In the genomic region with DNA sequence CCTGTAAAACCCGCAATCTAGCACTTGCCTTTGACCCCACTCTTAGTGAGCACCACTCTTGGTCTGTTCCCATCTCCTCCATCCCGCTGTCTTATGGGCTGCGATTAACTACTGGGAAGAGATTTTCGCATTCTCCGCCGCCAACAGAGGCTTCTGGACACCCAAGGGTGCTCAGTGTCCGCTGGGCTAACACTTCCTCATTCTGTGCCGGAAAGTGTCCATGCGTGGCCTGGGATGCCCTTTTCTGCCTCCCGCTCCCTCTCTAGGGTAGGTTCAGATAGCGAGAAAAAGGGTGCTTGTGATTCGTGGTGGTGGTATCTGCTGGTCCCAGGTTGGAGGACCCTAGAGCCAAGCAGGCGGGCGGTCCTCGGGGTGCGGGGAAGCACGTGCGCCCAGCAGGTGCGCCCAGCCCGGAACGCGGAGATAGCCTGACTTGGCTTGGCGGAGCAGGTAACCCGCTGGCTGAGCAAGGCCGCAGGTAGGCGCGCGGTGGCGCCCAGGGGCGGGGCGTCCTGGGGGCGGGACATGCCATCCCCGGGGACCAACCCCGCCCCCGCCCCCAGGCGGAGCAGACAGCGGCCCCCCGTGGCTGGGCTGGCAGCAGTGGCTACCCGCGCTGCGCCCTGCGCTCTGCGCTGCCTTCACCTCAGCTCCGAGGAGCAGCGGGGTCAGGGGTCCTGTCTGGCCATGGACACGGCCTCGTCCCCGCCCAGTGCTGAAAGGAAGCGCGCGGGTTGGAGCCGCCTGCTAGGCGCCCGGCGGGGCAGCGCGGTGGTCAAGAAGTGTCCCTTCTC, we compare ENCODE assay signal across 8 mouse cellular contexts. TPM values are rescaled to one million over a fixed set of nuclear protein-coding genes. Genes with fewer than 3 reads are reported as not detected.
DNase-seq lines count a peak whose midpoint lies in the region; ATAC-seq and TF ChIP-seq lines count a peak whose summit lies in the region.

No protein-coding gene starts in this region.

- TF ChIP-seq POLR2A in CH12.LX (IDR thresholded peaks at IDR 0.05; ENCODE audit: low read depth, low read length), result no peak

- peak overlapping the region in 1 of 3 experiments; percentile 7 for H3K4me3 ChIP-seq in CH12.LX (replicated peaks in 1 of 3; ENCODE audit: low read depth in 2 of 3, low read length in 2 of 3, poor library complexity in 1 of 3)
- peak overlapping the region; percentile 55 for H3K4me3 ChIP-seq in brown adipose tissue, adult 24 weeks (ENCODE audit: insufficient read depth, low read depth, low read length)
- H3K4me3 ChIP-seq in heart, postnatal 0 days (ENCODE audit: low read depth, low read length), result peak overlapping the region; percentile 72

- in situ Hi-C loops in CH12.LX (cut with MboI; ENCODE audit: low pct_ligation_motif_present, low pct_unique_long_range_greater_than_20kb, low sequenced_read_pairs), result no loop called here

- TF ChIP-seq CTCF in CH12.LX (conservative IDR thresholded peaks at IDR 0.05 in 1 of 2, IDR thresholded peaks at IDR 0.05 in 1 of 2; ENCODE audit: low read depth in 2 of 2, low read length in 2 of 2), result no peak
- TF ChIP-seq CTCF in heart, postnatal 0 days (IDR thresholded peaks at IDR 0.05; ENCODE audit: low read depth), result peak; percentile 25

- H3K4me2 ChIP-seq in CH12.LX (ENCODE audit: insufficient read depth, low read depth, poor library complexity, severe bottlenecking), result peak overlapping the region; percentile 13
- peak overlapping the region; percentile 96 for H3K4me2 ChIP-seq in heart, postnatal 0 days (ENCODE audit: low read depth, low read length)

- no peak overlapping the region for H3K9ac ChIP-seq in CH12.LX (ENCODE audit: insufficient read depth, low read depth)
- peak overlapping the region; percentile 77 for H3K9ac ChIP-seq in heart, postnatal 0 days (replicated peaks; ENCODE audit: low read depth, low read length)

- TF ChIP-seq EP300 in CH12.LX (IDR thresholded peaks at IDR 0.05; ENCODE audit: low read length), result no peak
- no peak for TF ChIP-seq EP300 in heart, postnatal 0 days (IDR thresholded peaks at IDR 0.05; ENCODE audit: low read depth)

- ATAC-seq in heart, postnatal 0 days (ENCODE audit: insufficient read depth, low read depth), result peak; percentile 54
- ATAC-seq in megakaryocyte, adult 5-6 weeks (ENCODE audit: poor library complexity, severe bottlenecking), result peak; percentile 64
- no peak for ATAC-seq in frontal cortex, adult (ENCODE audit: low TSS enrichment)
- no peak for ATAC-seq in erythroid progenitor cell, adult 5-6 weeks (replicated peaks; ENCODE audit: low FRiP score, poor library complexity, severe bottlenecking)

- H3K9me3 ChIP-seq in CH12.LX (replicated peaks; ENCODE audit: low read length), result peaks cover 5% of the 10 kb centered on the region
- H3K9me3 ChIP-seq in heart, postnatal 0 days (replicated peaks; ENCODE audit: control insufficient read depth, low read length), result no peaks in the 10 kb centered on the region

- H3K79me2 ChIP-seq in CH12.LX (replicated peaks; ENCODE audit: control insufficient read depth, extremely low read depth, insufficient read depth, poor library complexity, severe bottlenecking), result no peaks in the 10 kb centered on the region

- no peaks in the 10 kb centered on the region for H3K4me1 ChIP-seq in CH12.LX (ENCODE audit: control insufficient read depth in 1 of 2, insufficient read depth in 2 of 2)
- H3K4me1 ChIP-seq in brown adipose tissue, adult 24 weeks (ENCODE audit: control insufficient read depth, insufficient read depth, insufficient read length, low read length), result peaks cover 17% of the 10 kb centered on the region
- peaks cover 36% of the 10 kb centered on the region for H3K4me1 ChIP-seq in heart, postnatal 0 days (ENCODE audit: control insufficient read depth, insufficient read depth)

- peaks cover 96% of the 10 kb centered on the region for H3K27me3 ChIP-seq in CH12.LX (replicated peaks)
- H3K27me3 ChIP-seq in heart, postnatal 0 days (ENCODE audit: control insufficient read depth, insufficient read depth, low read length), result 0 out of 2 replicates have a peak, but pooled peaks cover 4% of the 10 kb centered on the region

- no peaks in the 10 kb centered on the region for H3K36me3 ChIP-seq in CH12.LX (replicated peaks in 1 of 2; ENCODE audit: control insufficient read depth in 1 of 2, insufficient read depth in 1 of 2, low read length in 1 of 2)
- H3K36me3 ChIP-seq in heart, postnatal 0 days (replicated peaks; ENCODE audit: control insufficient read depth, insufficient read depth, low read length), result no peaks in the 10 kb centered on the region

- no peak for TF ChIP-seq RAD21 in CH12.LX (IDR thresholded peaks at IDR 0.05; ENCODE audit: low read depth, low read length)

- no peak for DNase-seq in CH12.LX (ENCODE audit: extremely low read depth)
- peak; percentile 53 for DNase-seq in heart, postnatal 0 days (ENCODE audit: low spot score)
- peak; percentile 75 to 91 for DNase-seq in kidney, postnatal 25 days
- peak; percentile 51 for DNase-seq in thymus, postnatal 0 days (ENCODE audit: low spot score)

- dilution Hi-C loops in CH12.LX (cut with MboI; ENCODE audit: extremely low pct_ligation_motif_present, extremely low pct_unique_long_range_greater_than_20kb, low sequenced_read_pairs), result no loop called here

- WGBS in heart, postnatal 0 days, result 9% methylated on average over 50 of the region's 57 CpGs

- H3K27ac ChIP-seq in CH12.LX (ENCODE audit: insufficient read depth, low read depth), result no peak overlapping the region
- no peak overlapping the region for H3K27ac ChIP-seq in brown adipose tissue, adult 24 weeks (replicated peaks; ENCODE audit: low read depth, low read length)
- H3K27ac ChIP-seq in heart, postnatal 0 days (ENCODE audit: low read depth), result peak overlapping the region; percentile 96

TF ChIP-seq in CH12.LX, 34 proteins besides CTCF, POLR2A, EP300 and RAD21 (continues in another document):
- TF ChIP-seq USF2 (conservative IDR thresholded peaks at IDR 0.05; ENCODE audit: low read depth, low read length) (no peak), POLR2AphosphoS2 (IDR thresholded peaks at IDR 0.05; ENCODE audit: low read depth, low read length) (no peak), USF1 (IDR thresholded peaks at IDR 0.05; ENCODE audit: low read depth, low read length) (no peak)

RNA-seq across cellular contexts. Expression of a gene that starts 0.7 kb away (rescaled TPM):
- total RNA-seq in CH12.LX (2012; rRNA removed) (not detected in 2 replicates), CH12.LX (2014; rRNA removed) (not detected in 2 replicates)
- polyA plus RNA-seq in CH12.LX (2012; ENCODE audit: insufficient read length, low read depth), result not detected in 2 replicates
- polyA plus RNA-seq in brown adipose tissue, adult 24 weeks (2012; ENCODE audit: insufficient read depth, insufficient read length, missing spikeins), result 0.36 and 1.0 TPM in 2 replicates
- 73.3 and 75.9 TPM in 2 replicates for total RNA-seq in heart, postnatal 0 days (2014; rRNA removed; ENCODE audit: low replicate concordance)
- polyA plus RNA-seq in heart, postnatal 0 days (2015; fragmentation: Nextera tagmentation; extraction: Ambion mirVana), result 36.4 and 37.2 TPM in 2 replicates
- not detected in 2 replicates for total RNA-seq in megakaryocyte, adult 5-6 weeks (2015)
- total RNA-seq in megakaryocyte, adult 5-6 weeks (2017), result not detected in 2 replicates
- polyA plus RNA-seq in thymus, postnatal 0 days (2015; fragmentation: Nextera tagmentation; extraction: Ambion mirVana), result 0.29 and 1.0 TPM in 2 replicates
- total RNA-seq in erythroid progenitor cell, adult 5-6 weeks (2015; ENCODE audit: low replicate concordance), result not detected in 2 replicates
- total RNA-seq in erythroid progenitor cell, adult 5-6 weeks (2017; ENCODE audit: low replicate concordance), result not detected in 2 replicates

RNA-seq across cellular contexts. Expression of a gene that starts 12.4 kb away (rescaled TPM):
- total RNA-seq in CH12.LX (2012; rRNA removed) (1.3 and 1.5 TPM in 2 replicates), CH12.LX (2014; rRNA removed) (1.1 and 1.4 TPM in 2 replicates)
- 1.7 and 3.0 TPM in 2 replicates for polyA plus RNA-seq in CH12.LX (2012; ENCODE audit: insufficient read length, low read depth)
- polyA plus RNA-seq in brown adipose tissue, adult 24 weeks (2012; ENCODE audit: insufficient read depth, insufficient read length, missing spikeins), result not detected in 2 replicates
- 0.61 and 2.1 TPM in 2 replicates for total RNA-seq in heart, postnatal 0 days (2014; rRNA removed; ENCODE audit: low replicate concordance)
- polyA plus RNA-seq in heart, postnatal 0 days (2015; fragmentation: Nextera tagmentation; extraction: Ambion mirVana), result 0.70 and 1.6 TPM in 2 replicates
- not detected in 2 replicates for total RNA-seq in megakaryocyte, adult 5-6 weeks (2015)
- total RNA-seq in megakaryocyte, adult 5-6 weeks (2017), result not detected in 2 replicates
- 0.98 and 1.5 TPM in 2 replicates for polyA plus RNA-seq in thymus, postnatal 0 days (2015; fragmentation: Nextera tagmentation; extraction: Ambion mirVana)
- not detected in 2 replicates for total RNA-seq in erythroid progenitor cell, adult 5-6 weeks (2015; ENCODE audit: low replicate concordance)
- total RNA-seq in erythroid progenitor cell, adult 5-6 weeks (2017; ENCODE audit: low replicate concordance), result not detected in 2 replicates

RNA-seq across cellular contexts. Expression of a gene that starts 37.8 kb away (rescaled TPM):
- 49.8 and 58.7 TPM in 2 replicates for total RNA-seq in CH12.LX (2012; rRNA removed)
- 47.3 and 55.1 TPM in 2 replicates for total RNA-seq in CH12.LX (2014; rRNA removed)
- polyA plus RNA-seq in CH12.LX (2012; ENCODE audit: insufficient read length, low read depth), result 44.1 and 49.6 TPM in 2 replicates
- 6.7 and 13.2 TPM in 2 replicates for polyA plus RNA-seq in brown adipose tissue, adult 24 weeks (2012; ENCODE audit: insufficient read depth, insufficient read length, missing spikeins)
- total RNA-seq in heart, postnatal 0 days (2014; rRNA removed; ENCODE audit: low replicate concordance), result 61.9 and 71.7 TPM in 2 replicates
- polyA plus RNA-seq in heart, postnatal 0 days (2015; fragmentation: Nextera tagmentation; extraction: Ambion mirVana), result 33.7 and 34.0 TPM in 2 replicates
- total RNA-seq in megakaryocyte, adult 5-6 weeks (2015), result 14.0 and 19.2 TPM in 2 replicates
- total RNA-seq in megakaryocyte, adult 5-6 weeks (2017), result 17.7 and 20.5 TPM in 2 replicates
- 68.5 and 72.3 TPM in 2 replicates for polyA plus RNA-seq in thymus, postnatal 0 days (2015; fragmentation: Nextera tagmentation; extraction: Ambion mirVana)
- 10.9 and 13.7 TPM in 2 replicates for total RNA-seq in erythroid progenitor cell, adult 5-6 weeks (2015; ENCODE audit: low replicate concordance)
- 6.2 and 21.0 TPM in 2 replicates for total RNA-seq in erythroid progenitor cell, adult 5-6 weeks (2017; ENCODE audit: low replicate concordance)

RNA-seq across cellular contexts. Expression of a gene that starts 54.3 kb away (rescaled TPM):
- total RNA-seq in CH12.LX (2012; rRNA removed), result 275 and 327 TPM in 2 replicates
- total RNA-seq in CH12.LX (2014; rRNA removed), result 334 and 352 TPM in 2 replicates
- 318 and 325 TPM in 2 replicates for polyA plus RNA-seq in CH12.LX (2012; ENCODE audit: insufficient read length, low read depth)
- polyA plus RNA-seq in brown adipose tissue, adult 24 weeks (2012; ENCODE audit: insufficient read depth, insufficient read length, missing spikeins), result 289 and 375 TPM in 2 replicates
- 1,221 and 1,316 TPM in 2 replicates for total RNA-seq in heart, postnatal 0 days (2014; rRNA removed; ENCODE audit: low replicate concordance)
- 793 and 811 TPM in 2 replicates for polyA plus RNA-seq in heart, postnatal 0 days (2015; fragmentation: Nextera tagmentation; extraction: Ambion mirVana)
- total RNA-seq in megakaryocyte, adult 5-6 weeks (2015), result 17.2 and 20.3 TPM in 2 replicates
- 22.5 and 25.3 TPM in 2 replicates for total RNA-seq in megakaryocyte, adult 5-6 weeks (2017)
- 228 and 233 TPM in 2 replicates for polyA plus RNA-seq in thymus, postnatal 0 days (2015; fragmentation: Nextera tagmentation; extraction: Ambion mirVana)
- total RNA-seq in erythroid progenitor cell, adult 5-6 weeks (2015; ENCODE audit: low replicate concordance), result 102 and 110 TPM in 2 replicates
- total RNA-seq in erythroid progenitor cell, adult 5-6 weeks (2017; ENCODE audit: low replicate concordance), result 92.2 and 202 TPM in 2 replicates

Comparison
In these comparisons a context has a peak if more than half of its experiments do, and no peak if none do; other contexts are left out.
1. ATAC-seq: peak in heart, postnatal 0 days (single experiment) and megakaryocyte, adult 5-6 weeks (single experiment); none in frontal cortex, adult (single experiment) and erythroid progenitor cell, adult 5-6 weeks (single experiment).
2. RNA of a gene that starts 0.7 kb away (total RNA-seq): 73.3 to 75.9 TPM in heart, postnatal 0 days; not detected in CH12.LX, not detected in megakaryocyte, adult 5-6 weeks and not detected in erythroid progenitor cell, adult 5-6 weeks; every median in the first group is over 10 times any median in the second.